Mouse (Mus musculus): ENCODE data around the gene Sft2d2. TPM values are rescaled to one million over a fixed set of nuclear protein-coding genes. Genes with fewer than 3 reads are reported as not detected.

The Sft2d2 gene
- 52.1 TPM for polyA plus RNA-seq (2014; fragmentation: Illumina TruSeq; extraction: RNeasy Lipid Tissue Mini Kit (QIAGEN cat#74804); ENCODE audit: low read depth, low replicate concordance)

DNA sequence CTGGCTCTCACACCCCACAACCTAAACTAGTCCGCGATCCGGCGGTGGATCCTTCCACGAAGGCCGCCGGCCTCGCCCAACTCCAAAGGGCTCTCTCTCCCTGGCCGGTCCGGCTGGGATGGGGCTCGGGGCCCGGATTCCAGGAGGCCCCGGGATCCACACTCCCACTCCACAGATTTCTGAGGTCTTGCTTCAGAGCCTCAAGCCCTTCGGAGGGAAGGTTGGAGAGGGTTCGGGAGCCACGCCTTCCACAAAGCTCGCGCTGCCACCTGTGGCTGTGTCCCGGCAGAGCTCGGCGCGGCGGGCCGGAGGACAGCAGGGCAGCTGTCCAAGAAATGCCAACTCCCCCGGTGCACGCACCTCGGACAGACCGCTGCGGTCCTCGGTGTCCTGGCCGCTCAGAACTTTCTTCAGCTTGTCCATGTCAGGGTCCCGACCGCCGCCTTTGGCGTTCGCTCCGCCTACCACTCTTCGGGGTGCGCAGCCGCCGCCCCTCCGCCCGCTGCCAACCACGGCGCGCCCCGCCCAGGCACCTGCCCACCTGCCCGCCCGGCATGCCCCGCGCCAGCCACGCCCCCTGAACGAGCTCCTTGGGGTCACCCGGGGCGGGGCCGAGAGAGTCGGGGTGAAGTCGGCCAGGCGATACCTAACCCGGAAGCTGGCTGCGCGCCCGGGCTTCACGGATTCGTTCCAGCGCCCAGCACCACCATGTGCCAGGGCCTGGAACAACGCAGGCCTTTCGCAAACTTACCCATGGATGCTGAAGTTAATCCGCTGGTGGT is at the start of gene Sft2d2:
Sft2d2 (minus strand) TSS at position 559 of the 782 bp plus-strand sequence.

DNA sequence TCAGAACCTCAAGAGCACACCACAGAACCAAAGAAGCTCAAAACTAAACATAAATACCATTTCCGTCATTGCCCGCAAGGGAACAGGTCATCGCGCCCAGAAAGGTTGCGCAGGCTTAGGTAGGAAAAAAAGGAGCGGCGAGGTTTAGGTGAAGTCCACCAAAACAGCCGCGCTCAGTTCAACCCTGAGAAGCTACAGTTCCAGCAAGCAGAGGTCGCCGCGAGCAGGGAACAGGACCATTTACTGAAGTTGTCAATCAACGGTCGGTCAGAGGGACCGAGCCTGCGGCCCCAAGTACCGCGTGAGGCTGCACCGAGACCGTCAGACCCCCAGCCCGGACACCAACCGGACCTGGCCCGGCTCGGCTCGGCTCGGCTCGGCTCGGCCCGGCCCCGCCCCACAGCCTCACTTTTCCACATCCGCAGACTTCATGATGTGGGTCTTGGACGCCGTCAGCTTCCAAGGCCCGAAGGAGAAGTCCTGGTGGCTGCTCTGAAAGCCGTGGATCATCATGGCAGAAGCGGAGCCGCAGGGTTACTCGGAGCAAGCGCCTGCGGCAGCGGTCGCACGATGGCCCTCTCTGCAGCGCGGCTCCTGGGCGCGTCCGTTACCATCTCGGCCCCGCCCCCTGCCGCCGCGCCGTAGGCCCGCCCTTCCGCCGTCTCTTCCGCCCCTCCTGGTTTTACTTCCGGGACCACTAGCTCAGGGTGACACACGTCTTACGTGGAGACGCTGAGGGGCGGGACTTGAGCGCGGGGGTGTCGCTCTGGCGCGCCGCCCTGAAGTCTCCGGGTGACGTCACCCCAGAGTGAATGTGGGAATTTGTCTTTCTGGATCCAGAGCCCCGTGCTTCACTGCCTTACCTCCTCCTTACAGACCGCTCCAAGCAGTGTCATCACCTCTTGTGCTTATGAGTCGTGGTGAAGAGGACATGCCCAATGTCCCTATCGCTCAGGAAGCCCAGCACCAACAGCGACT is 42.4 kb upstream of the Sft2d2 start, which contains the start of gene Tiprl:
Tiprl (minus strand) TSS at position 676 of the 978 bp plus-strand sequence.

DNA sequence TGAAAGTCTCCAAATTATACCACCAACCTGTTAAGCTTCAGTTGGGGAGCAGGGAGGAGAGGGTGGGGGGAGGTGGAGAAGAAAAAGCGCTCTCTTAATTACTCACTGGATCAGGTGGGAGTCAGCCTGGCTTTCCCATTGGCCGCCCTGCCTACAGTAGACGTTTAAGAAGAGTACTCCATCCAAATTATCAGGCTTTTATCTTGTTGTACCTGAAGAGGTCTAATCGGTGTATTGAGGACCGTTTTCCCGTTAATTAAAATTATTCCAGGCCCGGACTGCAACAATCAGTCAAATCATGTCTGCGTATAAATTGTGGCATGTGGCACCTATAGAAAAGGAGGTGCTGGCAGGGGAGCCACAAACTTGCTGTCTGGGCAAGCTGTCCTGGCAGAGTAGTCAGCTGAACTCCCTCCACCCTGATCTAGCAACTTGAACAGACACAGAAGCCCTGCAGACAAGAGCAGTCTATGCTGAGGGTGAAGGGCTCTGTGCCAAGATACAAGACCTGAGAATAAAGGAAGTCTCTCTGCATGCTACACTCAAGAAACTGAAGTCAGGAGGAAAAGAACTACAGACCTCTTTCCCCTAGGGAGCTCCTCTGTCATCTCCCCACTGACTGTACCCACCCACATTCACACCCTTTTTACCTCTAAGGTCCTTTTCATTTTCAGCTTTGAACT is 33.4 kb downstream of the Sft2d2 start, which contains the start of gene Tbx19:
Tbx19 (minus strand) TSS at position 51 of the 683 bp plus-strand sequence.

Other genes starting within 250 kb of the Sft2d2 start
- not detected for gene Tbx19, start 33.7 kb downstream of the Sft2d2 start, polyA plus RNA-seq (2014; fragmentation: Illumina TruSeq; extraction: RNeasy Lipid Tissue Mini Kit (QIAGEN cat#74804); ENCODE audit: low read depth, low replicate concordance)
- gene Tiprl, start 42.6 kb upstream of the Sft2d2 start, polyA plus RNA-seq (2014; fragmentation: Illumina TruSeq; extraction: RNeasy Lipid Tissue Mini Kit (QIAGEN cat#74804); ENCODE audit: low read depth, low replicate concordance) = 137 TPM
- 0.87 TPM for gene Gpr161, start 101.4 kb upstream of the Sft2d2 start, polyA plus RNA-seq (2014; fragmentation: Illumina TruSeq; extraction: RNeasy Lipid Tissue Mini Kit (QIAGEN cat#74804); ENCODE audit: low read depth, low replicate concordance)